Mouse (Mus musculus): ENCODE data around the gene Gins3.
"Not testable (repeated sequence)": the region's sequence is repeated elsewhere in the genome, so short reads cannot be mapped to it uniquely, and the experiment has no call there.

Gins3 gene

GRCm38 (mm10) chr8:95633262-95634062, at the start of gene Gins3:
Gins3 (plus strand) TSS chr8:95633453.
- peak; percentile 91 for DNase-seq (ENCODE audit: low read depth, low spot score)

- DNase-seq (ENCODE audit: low read depth, low spot score), result no peak
Measured at GRCm38 (mm10) chr8:95587339-95587738, 45.9 kb upstream of the Gins3 start.

- DNase-seq (ENCODE audit: low read depth, low spot score), result no peak
Measured at GRCm38 (mm10) chr8:95589282-95589681, 44.0 kb upstream of the Gins3 start.

- no peak for DNase-seq (ENCODE audit: low read depth, low spot score)
Measured at GRCm38 (mm10) chr8:95590539-95590938, 42.7 kb upstream of the Gins3 start.

- no peak for DNase-seq (ENCODE audit: low read depth, low spot score)
Measured at GRCm38 (mm10) chr8:95592131-95592780, 41.0 kb upstream of the Gins3 start.

GRCm38 (mm10) chr8:95593439-95594393, 39.5 kb upstream of the Gins3 start:
- no peak for DNase-seq (ENCODE audit: low read depth, low spot score)

GRCm38 (mm10) chr8:95595131-95595530, 38.1 kb upstream of the Gins3 start:
- DNase-seq (ENCODE audit: low read depth, low spot score), result no peak

GRCm38 (mm10) chr8:95596841-95597241, 36.4 kb upstream of the Gins3 start:
- DNase-seq (ENCODE audit: low read depth, low spot score), result peak; percentile 14

GRCm38 (mm10) chr8:95599861-95600260, 33.4 kb upstream of the Gins3 start:
- peak; percentile 82 for DNase-seq (ENCODE audit: low read depth, low spot score)

GRCm38 (mm10) chr8:95601306-95601705, 31.9 kb upstream of the Gins3 start:
- no peak for DNase-seq (ENCODE audit: low read depth, low spot score)

GRCm38 (mm10) chr8:95602168-95602567, 31.1 kb upstream of the Gins3 start:
- no peak for DNase-seq (ENCODE audit: low read depth, low spot score)

- not testable (repeated sequence) for DNase-seq (ENCODE audit: low read depth, low spot score)
Measured at GRCm38 (mm10) chr8:95606509-95606908, 26.7 kb upstream of the Gins3 start.

GRCm38 (mm10) chr8:95607210-95607609, 26.0 kb upstream of the Gins3 start:
- no peak for DNase-seq (ENCODE audit: low read depth, low spot score)

GRCm38 (mm10) chr8:95609406-95609805, 23.8 kb upstream of the Gins3 start:
- no peak for DNase-seq (ENCODE audit: low read depth, low spot score)

- DNase-seq (ENCODE audit: low read depth, low spot score), result no peak
Measured at GRCm38 (mm10) chr8:95610749-95611148, 22.5 kb upstream of the Gins3 start.

GRCm38 (mm10) chr8:95611769-95612168, 21.5 kb upstream of the Gins3 start:
- DNase-seq (ENCODE audit: low read depth, low spot score), result no peak

- DNase-seq (ENCODE audit: low read depth, low spot score), result no peak
Measured at GRCm38 (mm10) chr8:95616383-95616782, 16.9 kb upstream of the Gins3 start.

- no peak for DNase-seq (ENCODE audit: low read depth, low spot score)
Measured at GRCm38 (mm10) chr8:95620046-95620445, 13.2 kb upstream of the Gins3 start.

GRCm38 (mm10) chr8:95624833-95625232, 8.4 kb upstream of the Gins3 start:
- DNase-seq (ENCODE audit: low read depth, low spot score), result no peak

GRCm38 (mm10) chr8:95632840-95633239, 413 bp upstream of the Gins3 start:
- DNase-seq (ENCODE audit: low read depth, low spot score), result no peak

- DNase-seq (ENCODE audit: low read depth, low spot score), result no peak
Measured at GRCm38 (mm10) chr8:95634063-95634340, 749 bp downstream of the Gins3 start.

- no peak for DNase-seq (ENCODE audit: low read depth, low spot score)
Measured at GRCm38 (mm10) chr8:95644942-95645341, 11.7 kb downstream of the Gins3 start.
